Mouse (Mus musculus) bone marrow macrophage, adult 2 months (primary cell): ENCODE measurements around the gene Dusp10.

Source experiments
- CTCF ChIP-seq: IDR thresholded peaks from 2 replicates; pipeline ENCODE4 v1.5.1; 2012; ENCODE audit warnings: low read depth, mild to moderate bottlenecking, low read length, moderate library complexity
- POLR2A ChIP-seq: IDR thresholded peaks from 2 replicates; pipeline ENCODE4 v1.6.1; 2012; ENCODE audit warnings: mild to moderate bottlenecking, low read depth, low read length, borderline replicate concordance

GRCm38 (mm10) chr1:184064306-184064705 is 51.2 kb downstream of the Dusp10 start:
- TF ChIP-seq CTCF (no peak), POLR2A (no peak)
